Mouse (Mus musculus) B cell, adult (primary cell): ENCODE results near the gene Vmn1r58. TPM values are rescaled to one million over a fixed set of nuclear protein-coding genes. Genes with fewer than 3 reads are reported as not detected.

ENCODE experiments used
- total RNA-seq: library from RNA; stranded (reverse); gene quantifications from 4 replicates; pipeline ENCODE4 v1.2.4, GENCODE M21; 2023; ENCODE audit not compliant: inconsistent age

Vmn1r58 gene
- not detected in 4 replicates for total RNA-seq

DNA sequence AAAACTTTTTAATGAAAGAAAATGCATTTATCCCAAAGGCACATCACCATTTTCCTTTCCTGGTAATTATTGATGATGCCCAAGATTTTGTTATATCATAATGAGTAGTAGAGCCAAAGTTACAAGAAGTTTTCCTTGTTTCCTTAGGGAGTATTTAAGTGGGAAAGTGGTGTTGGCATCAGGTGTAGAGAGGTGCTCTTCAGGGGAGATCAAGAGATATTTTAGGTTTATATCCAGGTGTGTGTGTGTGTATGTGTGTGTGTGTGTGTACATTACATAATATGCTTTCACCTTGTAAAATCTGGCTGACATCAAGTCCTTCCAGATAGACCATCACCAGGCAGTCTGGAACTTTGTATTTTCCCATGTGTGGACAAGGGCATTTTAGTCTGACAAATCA, at the start of gene Vmn1r58:
Gene Vmn1r58 (minus strand): TSS at position 101 of the 400 bp plus-strand sequence.

DNA sequence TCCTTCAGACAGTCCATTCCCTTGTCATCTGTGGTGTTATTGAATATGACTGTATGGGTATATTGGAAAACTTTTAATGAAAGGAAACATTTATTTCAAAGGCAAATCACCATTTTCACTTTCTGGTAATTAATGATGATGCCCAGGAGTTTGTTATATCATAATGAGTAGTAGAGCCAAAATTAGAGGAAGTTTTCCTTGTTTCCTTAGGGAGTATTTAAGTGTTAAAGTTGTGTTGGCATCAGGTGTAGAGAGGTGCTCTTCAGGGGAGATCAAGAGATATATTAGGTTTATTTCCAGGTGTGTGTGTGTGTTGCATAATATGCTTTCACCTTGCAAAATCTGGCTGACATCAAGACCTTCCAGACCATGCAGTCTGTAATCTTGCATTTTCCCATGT, 43.5 kb upstream of the Vmn1r58 start, which contains the start of gene Vmn1r59:
Gene Vmn1r59 (minus strand): TSS at position 101 of the 400 bp plus-strand sequence.

Other genes starting within 250 kb of the Vmn1r58 start
- not detected in 4 replicates for gene Vmn1r56, start 216.6 kb downstream of the Vmn1r58 start, total RNA-seq
- gene Vmn1r57, start 194.9 kb downstream of the Vmn1r58 start, total RNA-seq: not detected in 4 replicates
- gene Gm5065, start 62.9 kb downstream of the Vmn1r58 start, total RNA-seq: not detected in 4 replicates
- gene Nlrp2, start 62.4 kb downstream of the Vmn1r58 start, total RNA-seq: not detected in 4 replicates
- gene Vmn1r59, start 43.4 kb upstream of the Vmn1r58 start, total RNA-seq: not detected in 4 replicates
- gene Vmn2r28, start 80.6 kb upstream of the Vmn1r58 start, total RNA-seq: not detected in 4 replicates
- not detected in 4 replicates for gene Vmn1r60, start 133.9 kb upstream of the Vmn1r58 start, total RNA-seq
- not detected in 4 replicates for gene Vmn1r61, start 199.9 kb upstream of the Vmn1r58 start, total RNA-seq